Mouse (Mus musculus) left cerebral cortex, adult 8-10 months (tissue): ENCODE measurements around the gene Tomm40l. TPM values are rescaled to one million over a fixed set of nuclear protein-coding genes. Genes with fewer than 3 reads are reported as not detected.
A peak's percentile ranks its signal among the peaks of the same experiment; 100 is the strongest.

Experiments used
- DNase-seq, 2 experiments: peaks; one replicate each; pipeline ENCODE4 v3.0.0; 2022; ENCODE audit warnings: low spot score in 2 of 2
- total RNA-seq, 4 experiments: library from RNA; stranded (reverse); gene quantifications; 2 replicates each; pipeline ENCODE4 v1.2.4; 2022

Tomm40l gene
- total RNA-seq, 4 experiments from 2014 or later = 70.2 to 87.9 (median 76.7) TPM

DNA sequence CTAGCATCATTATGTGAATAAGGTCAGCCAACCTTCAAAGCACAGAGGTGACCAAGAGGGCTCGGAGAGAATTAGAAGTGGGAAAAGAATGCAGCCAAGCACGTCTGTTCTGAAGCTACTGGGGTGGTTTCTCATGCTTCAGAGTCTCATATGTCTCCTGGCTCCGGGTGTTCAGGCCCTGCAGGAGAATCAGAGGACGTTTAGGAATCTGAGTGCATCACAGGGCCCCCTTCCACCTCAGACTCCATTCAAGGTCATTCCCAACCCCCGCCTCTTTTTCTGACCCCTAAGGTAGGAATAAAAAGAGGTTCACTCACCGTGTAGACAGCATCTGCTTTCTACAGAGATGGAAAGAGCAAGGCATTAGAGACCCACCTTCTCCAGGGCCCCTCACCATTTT is 7.4 kb upstream of the Tomm40l start:
- DNase-seq = no peak

DNA sequence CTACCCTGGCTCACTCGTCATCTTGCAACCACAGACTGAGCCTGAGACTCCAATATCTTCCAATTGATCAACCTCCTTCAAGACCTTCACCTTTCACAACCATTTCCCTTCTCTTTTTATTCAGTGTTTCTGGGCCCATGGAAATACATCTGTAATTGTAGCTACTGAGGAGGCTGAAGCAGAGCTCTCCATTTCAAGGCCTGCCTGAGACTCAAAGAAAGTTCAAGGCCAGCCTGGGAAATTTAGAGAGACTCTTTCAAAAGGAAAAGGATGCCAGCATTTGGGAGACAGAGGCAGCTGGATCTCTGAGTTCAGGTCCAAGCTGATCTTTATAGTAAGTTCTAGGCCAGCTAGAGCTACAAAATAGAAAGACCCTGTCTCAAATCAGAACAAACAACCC is 5.6 kb upstream of the Tomm40l start:
- no peak for DNase-seq

DNA sequence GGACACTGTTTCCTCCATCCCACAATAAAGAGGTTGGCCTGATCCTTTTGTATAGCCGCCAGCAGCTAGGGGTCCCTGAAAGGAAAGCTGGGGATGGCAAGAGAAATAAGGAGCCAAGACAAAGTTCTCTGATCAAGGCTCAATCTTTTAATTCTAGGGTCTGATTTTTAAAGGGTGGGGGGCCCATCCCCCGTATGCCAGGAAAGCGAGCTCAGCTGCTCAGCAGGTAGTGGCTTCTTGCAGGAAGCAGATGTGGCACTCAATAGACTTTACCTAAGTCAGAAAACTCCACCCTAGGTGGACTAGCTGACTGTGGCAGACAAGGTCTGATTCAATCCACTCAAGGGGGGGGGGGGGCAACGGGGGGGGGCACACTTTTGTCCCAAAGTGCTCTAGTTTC is 4.5 kb upstream of the Tomm40l start:
- DNase-seq = no peak

DNA sequence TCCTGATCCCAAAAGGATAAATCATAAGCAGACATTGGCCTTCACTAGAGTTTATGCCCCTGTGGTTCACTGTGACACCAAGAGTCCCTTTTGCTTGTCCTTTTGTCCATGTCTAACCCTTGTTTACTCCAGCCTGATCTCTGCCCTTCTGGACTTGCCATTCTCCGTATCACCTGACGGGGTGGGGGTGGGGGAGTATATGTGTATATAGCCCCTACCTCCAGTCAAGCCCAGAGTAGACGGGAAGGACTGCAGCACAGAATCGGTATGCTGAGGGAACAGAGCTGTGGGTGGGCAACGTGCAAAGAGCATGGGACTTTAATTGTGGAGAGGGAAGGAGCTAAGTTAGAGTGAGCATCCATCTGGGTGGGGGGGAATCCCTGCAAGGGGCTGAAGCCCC is 2.5 kb upstream of the Tomm40l start, which contains the start of gene Apoa2:
TSS of gene Apoa2 (plus strand) at position 198 of the 400 bp plus-strand sequence.
- DNase-seq = no peak

DNA sequence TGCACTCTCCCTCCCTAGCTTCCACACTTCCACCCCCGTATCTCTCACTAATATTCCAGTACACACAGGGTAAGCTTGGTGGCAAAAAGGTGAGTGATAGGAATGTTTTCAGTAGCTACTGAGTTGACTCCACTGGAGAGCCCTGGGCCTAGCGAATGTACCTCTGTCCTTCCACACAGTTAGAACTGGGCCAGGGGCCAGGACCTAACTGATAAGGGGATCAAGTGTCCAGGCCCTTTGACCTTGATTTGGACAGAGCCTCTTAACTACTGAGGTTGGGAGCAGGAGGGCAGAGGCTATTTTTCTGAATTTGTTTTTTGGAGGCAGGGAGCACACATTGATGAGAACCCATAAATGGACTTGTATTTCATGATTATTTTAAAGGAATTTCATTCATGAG is 1.5 kb upstream of the Tomm40l start:
- DNase-seq = no peak

DNA sequence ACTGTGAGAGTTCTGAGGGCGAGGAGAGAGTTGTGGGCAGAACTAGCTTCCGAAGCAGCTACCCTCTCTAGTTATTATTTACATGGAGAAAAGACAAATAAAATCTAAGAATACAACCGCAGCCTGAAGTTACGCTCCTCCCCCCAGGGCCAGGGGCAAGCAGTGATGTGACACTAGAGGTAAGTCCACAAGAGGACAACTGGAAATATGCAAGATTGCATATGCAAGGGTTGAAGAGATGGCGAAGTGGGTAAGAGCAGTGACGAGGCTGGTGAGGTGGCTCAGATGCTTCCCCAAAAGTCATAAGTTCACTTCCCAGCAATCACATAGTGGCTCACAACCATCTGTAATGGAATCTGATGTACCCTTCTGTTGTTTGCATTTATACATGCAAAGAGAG is 854 bp upstream of the Tomm40l start:
- DNase-seq = no peak

DNA sequence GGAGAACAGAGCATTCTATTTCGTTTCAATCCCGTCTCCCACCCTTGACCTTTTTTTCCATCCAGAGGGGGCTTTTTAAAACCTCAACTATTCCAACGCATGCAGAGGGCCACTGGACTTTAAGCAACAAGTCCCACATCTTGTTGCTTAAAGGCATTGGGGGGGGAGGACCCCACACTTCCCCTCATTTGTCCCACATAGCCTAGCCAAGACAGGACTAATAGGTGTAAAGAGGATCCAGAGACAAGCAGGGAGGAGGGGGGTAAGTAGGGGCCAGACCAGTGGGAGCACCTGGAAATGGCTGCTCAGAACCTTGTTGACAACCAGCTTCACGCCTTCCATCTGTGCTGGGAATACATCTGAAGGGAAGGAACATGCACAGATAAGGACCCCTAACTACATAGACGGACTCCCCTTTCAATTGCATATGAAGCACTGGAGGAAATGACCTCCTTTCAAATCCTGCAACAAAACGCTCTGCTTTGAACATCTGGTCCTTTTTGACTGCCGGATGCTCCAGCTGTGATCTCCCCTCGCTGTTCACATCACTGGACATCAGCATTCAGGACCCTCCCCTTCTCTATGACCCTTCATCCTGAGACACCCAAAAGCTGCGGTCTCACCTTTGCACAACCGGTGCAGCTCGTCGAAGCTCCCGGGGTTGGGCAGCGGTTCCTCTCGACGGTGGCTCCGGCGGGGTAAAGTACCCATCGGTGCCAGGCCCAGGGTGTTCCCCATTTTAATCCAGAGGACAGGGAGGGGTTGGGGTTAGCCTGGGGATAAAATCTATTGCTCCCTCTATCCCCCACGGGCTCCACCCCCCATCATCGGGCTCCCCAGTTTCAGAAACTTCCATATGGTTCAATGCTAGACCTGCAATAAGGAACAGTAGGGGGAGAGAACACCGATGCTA is 777 bp downstream of the Tomm40l start:
- peak in 1 of 2 experiments; percentile 34 for DNase-seq

DNA sequence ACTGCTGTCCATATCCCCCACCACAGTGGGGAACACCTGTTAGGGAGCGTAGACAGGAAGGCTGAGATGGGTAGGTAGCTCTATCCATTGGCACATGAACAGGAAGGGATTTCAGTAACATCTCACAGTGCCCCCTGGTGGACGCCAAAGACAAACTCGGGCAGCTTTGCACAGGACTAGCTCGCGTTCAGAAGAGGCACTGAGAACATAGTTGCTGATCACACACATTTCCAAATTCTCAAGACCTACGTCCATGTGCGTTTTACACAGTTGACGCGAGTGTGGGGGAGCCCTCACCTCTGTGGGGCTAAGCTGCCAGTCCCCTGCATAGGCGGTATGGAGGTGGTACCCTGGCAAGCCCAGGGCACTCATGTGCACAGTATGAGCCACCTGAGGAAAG is 1.4 kb downstream of the Tomm40l start:
- peak; percentile 64 to 75 for DNase-seq

DNA sequence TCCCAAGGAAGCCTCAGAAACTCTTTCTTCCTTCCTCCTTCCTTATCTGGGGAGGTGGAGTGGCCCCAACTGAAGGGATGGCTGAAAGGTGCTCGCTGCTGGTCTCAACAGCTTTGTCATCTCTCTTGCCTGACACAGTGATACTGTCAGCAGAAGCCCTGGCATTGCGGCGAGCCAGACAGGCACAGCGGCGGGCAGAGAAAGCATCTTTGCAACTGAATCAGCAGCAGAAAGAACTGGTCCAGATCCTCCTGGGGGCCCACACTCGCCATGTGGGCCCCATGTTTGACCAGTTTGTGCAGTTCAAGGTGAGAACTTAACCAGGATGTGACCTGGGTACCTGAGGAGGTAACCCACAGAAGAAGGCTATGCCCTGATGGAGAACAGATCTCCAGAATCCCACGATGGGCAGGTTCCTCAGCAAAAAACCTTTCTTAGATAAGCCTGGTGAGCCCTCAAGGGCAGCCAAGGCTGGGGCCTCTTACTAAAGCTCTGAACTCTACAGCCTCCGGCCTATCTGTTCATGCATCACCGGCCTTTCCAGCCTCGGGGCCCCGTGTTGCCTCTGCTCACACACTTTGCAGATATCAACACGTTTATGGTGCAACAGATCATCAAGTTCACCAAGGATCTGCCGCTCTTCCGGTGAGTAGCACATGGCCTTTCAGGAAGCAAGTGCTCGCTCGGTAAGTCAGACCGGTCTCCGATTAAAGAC is 5.9 kb downstream of the Tomm40l start:
- DNase-seq = no peak

DNA sequence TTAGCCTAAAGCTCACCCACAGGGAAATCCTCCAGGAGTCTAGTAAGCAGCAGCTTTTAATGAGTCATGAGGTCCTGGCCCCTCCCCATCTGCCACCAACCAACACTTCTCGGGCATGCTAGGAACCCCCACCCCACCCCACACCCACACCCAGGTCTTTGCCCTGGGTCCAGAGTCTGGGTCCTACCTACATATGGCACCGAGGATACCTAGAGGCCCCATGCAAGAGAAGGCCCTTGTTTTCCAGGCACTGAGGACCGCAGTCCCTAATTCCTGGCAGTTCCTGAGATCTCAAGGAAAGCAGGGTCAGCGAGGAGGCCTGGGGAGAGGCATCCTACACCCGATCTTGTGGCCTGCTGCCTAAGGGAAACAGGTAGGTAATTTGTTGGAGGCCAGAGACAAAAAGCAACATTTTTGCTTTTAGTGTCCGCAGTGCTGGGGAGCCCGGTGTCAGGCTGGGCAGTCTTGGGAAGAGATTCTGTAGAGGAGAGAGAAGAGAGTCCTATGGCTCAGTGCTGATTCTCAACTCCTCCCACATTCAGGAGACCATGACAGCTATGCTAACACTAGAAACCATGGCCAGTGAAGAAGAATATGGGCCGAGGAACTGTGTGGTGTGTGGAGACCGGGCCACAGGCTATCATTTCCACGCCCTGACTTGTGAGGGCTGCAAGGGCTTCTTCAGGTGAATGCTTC is 8.4 kb downstream of the Tomm40l start, which contains the start of gene Nr1i3:
TSS of gene Nr1i3 (plus strand) at position 170 of the 696 bp plus-strand sequence.
- no peak for DNase-seq

DNA sequence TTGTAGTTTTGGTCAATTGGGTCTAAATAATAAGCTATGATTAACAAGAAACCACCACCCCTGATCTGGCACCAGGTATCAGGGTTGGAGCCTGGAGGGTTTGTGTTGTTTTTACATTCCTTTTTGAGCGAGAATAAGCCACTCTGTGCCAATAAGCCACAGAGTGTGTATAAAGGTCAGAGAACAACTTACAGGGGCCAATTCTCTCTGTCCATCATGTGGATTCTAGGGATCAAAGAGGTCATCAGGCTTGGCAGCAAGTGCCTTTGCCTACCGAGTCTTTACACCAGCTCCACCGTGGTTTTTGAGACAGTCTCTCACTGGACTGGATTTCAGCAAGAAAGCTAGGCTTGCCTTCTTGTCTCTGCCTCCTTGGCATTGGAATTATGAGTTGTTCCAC is 9.5 kb downstream of the Tomm40l start:
- no peak for DNase-seq

DNA sequence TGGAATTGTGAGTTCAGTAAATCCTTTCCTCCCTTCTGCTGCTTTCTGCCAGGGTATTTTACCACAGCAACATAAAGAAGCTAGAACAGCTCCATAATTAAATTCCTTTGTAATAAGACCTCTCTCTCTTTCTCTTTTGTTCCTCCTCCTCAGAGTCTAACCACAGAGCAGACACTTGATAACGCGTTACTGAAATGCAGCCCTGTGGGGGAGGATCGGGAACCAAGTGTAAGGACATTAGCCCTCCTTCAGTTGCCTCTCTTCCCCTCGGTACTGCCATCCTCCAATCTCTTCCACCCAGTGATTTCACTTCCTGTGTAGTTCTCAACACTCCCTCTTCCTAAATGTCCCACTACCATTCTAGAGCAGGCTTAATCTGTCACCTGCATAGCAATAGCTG is 12.9 kb downstream of the Tomm40l start:
- DNase-seq = no peak

DNA sequence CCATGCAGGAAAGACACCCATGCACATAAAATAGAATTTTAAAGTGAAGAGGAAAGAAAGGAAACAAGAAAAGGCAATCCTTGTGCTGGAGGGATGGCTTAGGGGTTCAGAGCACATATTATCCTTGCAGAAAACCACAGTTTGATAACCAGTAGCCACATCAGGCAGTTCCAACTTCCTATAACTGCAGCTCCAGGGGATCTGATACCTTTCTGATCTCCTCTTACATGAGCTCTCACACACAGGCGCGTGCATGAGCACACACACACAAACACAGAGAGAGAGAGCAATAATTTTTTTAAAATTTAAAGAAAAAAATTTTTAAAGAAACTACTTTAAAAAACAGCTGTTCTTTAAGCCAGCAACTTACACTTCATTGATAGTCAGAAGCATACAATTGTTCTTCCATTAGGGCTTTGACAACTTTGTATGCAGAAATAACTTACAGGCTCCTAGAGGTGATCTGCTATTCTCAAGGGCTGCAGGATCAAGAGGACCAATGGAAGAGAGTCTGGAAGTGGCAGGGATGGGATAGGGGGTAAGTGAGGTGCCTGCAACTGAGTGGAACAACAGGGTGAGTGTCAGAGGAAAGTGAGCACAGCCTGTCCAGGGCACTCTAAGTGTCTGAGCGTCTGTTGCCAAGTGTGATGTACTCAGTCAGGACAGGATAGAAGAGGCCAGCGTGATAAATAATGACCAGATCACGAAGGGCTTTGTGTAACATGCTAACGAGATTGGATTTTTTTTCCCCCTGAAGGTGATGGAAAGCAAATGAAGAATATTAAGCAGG is 16.4 kb downstream of the Tomm40l start:
- DNase-seq = no peak

DNA sequence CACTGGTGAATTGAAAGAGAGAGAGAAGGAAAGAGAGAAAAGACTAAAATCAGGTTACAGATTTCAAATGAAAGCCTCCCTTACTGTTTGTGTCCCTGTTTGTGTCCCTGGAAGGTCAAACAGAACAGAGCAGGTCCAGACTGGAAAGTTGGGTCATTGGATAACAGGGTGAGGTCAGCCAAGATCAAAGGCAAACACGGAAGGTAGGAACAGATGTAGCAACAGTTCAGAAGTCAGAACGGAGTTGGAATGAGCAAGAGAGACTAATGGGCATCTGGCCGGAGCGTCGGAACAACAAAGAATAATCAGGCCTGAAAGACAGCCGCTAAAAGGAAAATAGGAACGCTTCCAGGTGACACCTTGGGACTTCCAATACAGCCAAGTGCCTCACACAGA is 18.1 kb downstream of the Tomm40l start:
- no peak for DNase-seq

DNA sequence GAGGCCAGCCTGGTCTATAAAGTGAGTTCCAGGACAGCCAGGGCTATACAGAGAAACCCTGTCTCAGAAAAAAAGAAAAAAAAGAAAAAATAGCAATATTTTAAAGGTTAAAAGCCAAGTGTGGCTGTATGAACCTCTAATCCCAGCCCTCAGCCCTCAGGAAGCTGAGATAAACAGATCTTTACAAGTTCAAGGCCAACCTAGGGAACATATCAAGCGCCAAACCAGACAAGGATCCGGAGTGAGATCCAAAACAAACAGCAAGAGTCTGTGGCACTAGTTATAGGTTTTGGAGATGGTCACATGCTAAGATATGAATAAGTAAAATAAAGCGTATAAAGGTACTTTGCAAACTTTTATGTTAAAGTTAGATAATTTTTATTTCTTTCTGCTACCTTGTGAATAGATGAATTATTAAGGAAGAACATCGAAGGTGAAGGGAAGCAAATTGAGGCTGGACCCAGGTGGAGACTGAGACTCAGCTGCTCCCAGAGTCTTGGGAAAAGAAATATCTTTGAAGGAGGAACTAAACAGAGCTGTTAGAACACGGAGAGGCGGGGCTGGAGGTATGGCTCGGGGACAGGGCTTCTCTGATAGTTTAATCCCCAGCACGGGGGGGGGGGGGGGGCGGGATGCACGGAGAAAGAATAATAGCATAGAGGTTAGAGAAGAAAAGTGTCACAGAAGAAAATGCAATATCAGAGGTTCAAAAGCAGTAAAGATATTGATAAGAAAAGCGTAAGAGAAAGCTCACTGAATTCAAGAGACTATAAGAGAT is 18.7 kb downstream of the Tomm40l start:
- DNase-seq = no peak

DNA sequence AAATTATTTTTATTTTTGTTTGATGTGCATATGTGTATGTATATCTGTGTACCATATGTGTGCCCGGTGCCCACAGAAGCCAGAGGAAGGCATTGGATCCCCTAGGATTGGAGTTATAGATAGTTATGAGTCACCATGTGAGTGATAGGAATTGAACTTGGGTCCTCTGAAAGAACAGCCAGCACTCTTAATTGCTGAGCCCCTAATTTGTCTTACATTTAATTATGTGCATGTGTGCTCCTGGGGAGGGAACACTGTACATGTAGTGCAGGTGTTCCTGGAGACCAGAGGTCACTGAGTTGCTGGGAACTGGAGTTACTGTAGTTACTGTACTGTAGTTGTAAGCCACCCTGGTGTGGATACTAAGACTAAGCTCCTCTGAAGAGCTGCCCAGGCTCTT is 21.5 kb downstream of the Tomm40l start:
- DNase-seq = no peak

DNA sequence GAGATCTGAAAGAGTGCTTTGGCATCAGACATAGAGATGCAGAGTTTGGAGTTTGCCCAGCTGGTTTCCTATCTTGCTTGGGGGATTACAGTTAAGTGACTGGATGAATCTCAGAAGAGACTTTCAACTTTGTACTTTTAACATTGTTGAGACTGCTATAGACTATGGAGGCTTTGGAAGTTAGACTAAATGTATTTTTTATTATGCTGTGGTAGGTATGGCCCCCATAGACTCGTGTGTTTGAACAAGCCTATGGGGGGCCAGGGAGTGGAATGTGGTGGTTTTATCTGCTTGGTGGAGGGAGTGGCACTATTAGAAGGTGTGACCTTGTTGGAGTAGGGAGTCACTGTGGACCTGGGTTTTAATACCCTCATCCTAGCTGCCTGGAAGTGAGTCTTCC is 22.8 kb downstream of the Tomm40l start:
- no peak for DNase-seq

DNA sequence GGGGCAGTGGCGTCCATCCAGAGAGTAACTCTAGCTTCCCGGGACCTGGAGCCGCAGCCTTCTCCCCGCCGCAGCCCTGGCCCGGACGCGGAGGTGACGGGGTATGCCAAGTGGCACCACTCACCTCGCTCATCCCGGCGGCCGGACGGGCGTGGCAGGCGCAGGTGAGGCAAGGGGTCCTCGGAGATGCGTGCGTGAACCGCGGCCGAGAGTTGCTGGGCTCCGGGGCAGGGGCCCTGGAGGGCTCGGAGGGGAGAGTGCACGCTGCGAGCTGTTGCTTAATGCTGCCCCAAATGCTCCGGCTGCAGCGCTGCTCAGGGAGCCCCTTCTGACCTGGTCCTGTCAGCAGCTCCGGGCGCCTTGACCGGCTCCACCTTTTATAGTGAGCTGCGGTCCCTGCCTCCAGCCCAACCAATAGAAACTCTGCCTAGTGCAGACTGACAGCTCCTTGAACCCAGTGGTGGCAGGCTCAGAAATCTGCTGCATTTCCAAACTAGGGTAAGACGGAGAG is 26.4 kb downstream of the Tomm40l start, which contains the start of gene Pcp4l1:
TSS of gene Pcp4l1 (minus strand) at position 382 of the 511 bp plus-strand sequence.
- peak in 1 of 2 experiments; percentile 56 for DNase-seq

DNA sequence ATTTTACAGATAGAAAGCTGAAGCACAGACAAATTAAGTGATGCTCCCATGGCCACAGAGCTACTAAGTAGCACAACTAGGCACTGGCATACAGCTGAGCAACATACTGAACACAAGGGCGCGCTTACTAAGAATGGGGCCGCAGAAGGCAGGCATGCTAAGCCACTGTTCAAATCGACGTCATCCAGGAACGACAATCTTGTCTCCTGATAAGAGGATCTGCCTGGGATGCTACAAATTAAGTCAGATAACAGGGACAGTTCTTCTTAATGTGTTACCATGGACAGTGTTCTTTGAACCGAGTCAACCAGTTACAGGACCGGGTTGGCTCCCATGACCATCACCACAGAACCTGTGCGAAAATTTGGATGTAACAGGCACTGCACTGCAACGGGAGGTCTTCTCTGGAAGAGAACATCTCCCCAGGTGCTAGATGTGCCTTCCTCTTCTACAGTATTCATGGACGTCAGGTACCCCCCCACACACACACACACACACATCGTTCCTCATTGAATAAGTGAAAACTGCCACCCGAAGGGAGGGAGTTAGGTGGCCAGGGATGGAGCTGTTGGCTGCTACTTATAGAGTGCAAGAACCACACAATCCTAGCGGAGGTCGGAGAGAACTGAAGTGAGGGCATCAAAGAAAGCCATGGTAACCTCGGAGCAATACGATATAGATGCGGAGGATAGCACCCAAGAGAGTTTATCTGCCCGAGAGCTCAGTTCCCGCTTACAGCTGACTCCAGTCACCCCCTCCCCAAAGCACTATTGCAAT is 27.1 kb downstream of the Tomm40l start:
- DNase-seq = no peak
